ENCODE assay signal across 9 mouse cellular contexts in the genomic region with DNA sequence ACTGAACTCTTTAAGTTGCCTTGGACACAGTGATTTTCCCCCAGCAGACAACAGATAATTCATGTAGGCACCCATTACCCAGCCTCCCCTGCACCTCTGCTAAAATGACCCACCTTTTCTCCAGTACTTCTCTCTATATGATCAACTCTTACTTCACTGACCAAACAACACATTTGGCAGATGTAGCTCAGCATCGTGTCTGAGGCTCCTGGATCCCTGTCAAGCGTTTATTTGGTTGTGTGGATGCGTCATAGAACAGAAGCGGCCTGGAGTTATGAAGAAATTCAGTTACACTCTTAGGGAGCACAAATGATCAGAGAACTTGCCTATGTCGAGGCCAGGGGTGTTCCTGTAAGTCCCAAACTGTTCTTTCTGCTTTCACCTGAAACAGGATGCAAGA.
"Had no signal": no experiment of that assay in that cellular context is flagged by ENCODE, and none has a peak within 500 bp of the region (broad histone marks: within the 10 kb centered on the region; RNA-seq: fewer than 3 reads in every experiment).

No protein-coding gene starts in this region.

- DNase-seq: retina, postnatal 1 day; right cerebral cortex, adult 18-20 months; right cerebral cortex, postnatal 14 days; right cerebral cortex, postnatal 25 days; spleen, adult 18-20 months; thymus, adult 18-20 months; thymus, adult 2 months; thymus, postnatal 25 days; thymus, postnatal 36 days had no signal
